Mouse (Mus musculus): ENCODE data around the gene Tmeff1. TPM values are rescaled to one million over a fixed set of nuclear protein-coding genes. Genes with fewer than 3 reads are reported as not detected.

Gene Tmeff1
- total and polyA plus RNA-seq, 3 experiments = 4.9 to 11.7 (median 11.1) TPM

- H3K4me1 ChIP-seq (ENCODE audit: control insufficient read depth, insufficient read depth, low read length) = no peaks in the 10 kb centered on the region; the same call in 1 of the 2 replicates
- intact Hi-C loops (cut with DNase I) = loop anchor here (5.0 kb wide), 1 partner anchor 128 kb away; no protein-coding TSS in a partner anchor
- no peak for DNase-seq
- no peak overlapping the region for H3K9ac ChIP-seq (ENCODE audit: low read depth, low read length)
- H3K27me3 ChIP-seq (ENCODE audit: control insufficient read depth, insufficient read depth, low read length) = no peaks in the 10 kb centered on the region
- peaks cover 2% of the 10 kb centered on the region; the same call in 1 of the 2 replicates for H3K36me3 ChIP-seq (ENCODE audit: control insufficient read depth, insufficient read depth, low read length)
- peaks cover 1% of the 10 kb centered on the region; the same call in 1 of the 2 replicates for H3K79me2 ChIP-seq (replicated peaks; ENCODE audit: control insufficient read depth, insufficient read depth, low read length)
- H3K27ac ChIP-seq = no peak overlapping the region
- no peak overlapping the region for H3K4me3 ChIP-seq
- TF ChIP-seq POLR2A (IDR thresholded peaks at IDR 0.05; ENCODE audit: insufficient read depth, low read depth, low read length) (no peak), CTCF (IDR thresholded peaks at IDR 0.05) (no peak), EP300 (IDR thresholded peaks at IDR 0.05; ENCODE audit: insufficient read depth, low read depth, low read length) (no peak)
- WGBS = 50% methylated on average over 7 of the region's 7 CpGs
Observed at GRCm38 (mm10) chr4:48554132-48554531, 30.8 kb upstream of the Tmeff1 start.

DNA sequence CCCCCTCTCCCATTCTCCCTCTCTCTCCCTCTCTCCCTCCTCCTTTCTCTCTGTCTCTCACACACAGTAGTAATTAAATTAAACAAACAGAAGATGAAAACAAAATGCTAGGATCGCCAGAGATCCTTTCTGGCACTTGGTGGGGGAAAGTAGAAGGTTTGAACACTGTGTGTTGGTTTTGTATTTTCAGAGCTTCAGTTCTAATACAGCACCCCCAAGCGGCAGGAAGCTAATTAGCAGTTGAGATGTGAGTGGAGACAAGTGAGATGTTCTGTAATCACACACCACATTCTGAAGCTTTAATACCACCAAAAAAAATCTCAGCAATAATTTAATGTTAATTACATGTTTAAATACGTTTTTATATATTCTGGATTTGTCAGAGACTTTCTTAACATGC is 29.2 kb upstream of the Tmeff1 start:
- no peak overlapping the region for H3K4me3 ChIP-seq
- TF ChIP-seq POLR2A (IDR thresholded peaks at IDR 0.05; ENCODE audit: insufficient read depth, low read depth, low read length) (no peak), CTCF (IDR thresholded peaks at IDR 0.05) (peak; percentile 80)
- H3K27ac ChIP-seq = no peak overlapping the region
- H3K27me3 ChIP-seq (ENCODE audit: control insufficient read depth, insufficient read depth, low read length) = no peaks in the 10 kb centered on the region
- no peak overlapping the region for H3K9ac ChIP-seq (ENCODE audit: low read depth, low read length)
- 16% methylated on average over 3 of the region's 3 CpGs for WGBS
- peaks cover 1% of the 10 kb centered on the region; the same call in 1 of the 2 replicates for H3K79me2 ChIP-seq (replicated peaks; ENCODE audit: control insufficient read depth, insufficient read depth, low read length)
- intact Hi-C loops (cut with DNase I) = loop anchor here (5.0 kb wide), 1 partner anchor 73 kb away; no protein-coding TSS in a partner anchor
- no peaks in the 10 kb centered on the region; the same call in 1 of the 2 replicates for H3K4me1 ChIP-seq (ENCODE audit: control insufficient read depth, insufficient read depth, low read length)
- DNase-seq = peak; percentile 15 to 49
- peaks cover 2% of the 10 kb centered on the region; the same call in 1 of the 2 replicates for H3K36me3 ChIP-seq (ENCODE audit: control insufficient read depth, insufficient read depth, low read length)

DNA sequence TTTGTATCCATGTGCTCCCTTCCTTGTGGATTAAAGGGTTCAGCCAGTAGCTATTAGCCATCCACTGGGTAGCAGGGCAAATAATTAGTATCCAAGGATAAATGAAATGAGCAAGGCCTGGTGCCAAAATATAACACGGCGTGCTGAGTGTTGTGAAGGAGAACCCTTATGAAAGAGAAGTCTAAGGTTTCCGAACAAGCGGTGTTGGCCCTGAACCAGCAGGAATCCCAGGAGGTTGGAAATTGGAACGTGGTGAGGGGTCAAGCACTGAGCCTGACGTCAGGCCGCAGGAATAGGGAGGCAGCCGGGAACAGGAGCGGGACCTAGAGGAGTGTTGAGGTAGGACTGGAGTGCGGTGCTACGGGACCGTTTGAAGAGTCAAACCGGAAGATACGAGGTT is 25.3 kb upstream of the Tmeff1 start:
- Histone ChIP-seq H3K4me3 (no peak overlapping the region), H3K79me2 (replicated peaks; ENCODE audit: control insufficient read depth, insufficient read depth, low read length) (no peaks in the 10 kb centered on the region), H3K36me3 (ENCODE audit: control insufficient read depth, insufficient read depth, low read length) (no peaks in the 10 kb centered on the region), H3K4me1 (ENCODE audit: control insufficient read depth, insufficient read depth, low read length) (no peaks in the 10 kb centered on the region), H3K27ac (no peak overlapping the region), H3K27me3 (ENCODE audit: control insufficient read depth, insufficient read depth, low read length) (no peaks in the 10 kb centered on the region), H3K9ac (ENCODE audit: low read depth, low read length) (no peak overlapping the region)
- WGBS = 74% methylated on average over 14 of the region's 14 CpGs
- no peak for TF ChIP-seq POLR2A (IDR thresholded peaks at IDR 0.05; ENCODE audit: insufficient read depth, low read depth, low read length)
- TF ChIP-seq EP300 (IDR thresholded peaks at IDR 0.05; ENCODE audit: insufficient read depth, low read depth, low read length) = no peak
- TF ChIP-seq CTCF (IDR thresholded peaks at IDR 0.05) = no peak
- intact Hi-C loops (cut with DNase I) = loop anchor here (5.0 kb wide), 1 partner anchor 77 kb away; no protein-coding TSS in a partner anchor
- peak in 1 of 2 experiments; percentile 13 for DNase-seq

GRCm38 (mm10) chr4:48561824-48562223 is 23.1 kb upstream of the Tmeff1 start:
- 90% methylated on average over 8 of the region's 8 CpGs for WGBS
- no peaks in the 10 kb centered on the region for H3K36me3 ChIP-seq (ENCODE audit: control insufficient read depth, insufficient read depth, low read length)
- intact Hi-C loops (cut with DNase I) = no loop called here

DNA sequence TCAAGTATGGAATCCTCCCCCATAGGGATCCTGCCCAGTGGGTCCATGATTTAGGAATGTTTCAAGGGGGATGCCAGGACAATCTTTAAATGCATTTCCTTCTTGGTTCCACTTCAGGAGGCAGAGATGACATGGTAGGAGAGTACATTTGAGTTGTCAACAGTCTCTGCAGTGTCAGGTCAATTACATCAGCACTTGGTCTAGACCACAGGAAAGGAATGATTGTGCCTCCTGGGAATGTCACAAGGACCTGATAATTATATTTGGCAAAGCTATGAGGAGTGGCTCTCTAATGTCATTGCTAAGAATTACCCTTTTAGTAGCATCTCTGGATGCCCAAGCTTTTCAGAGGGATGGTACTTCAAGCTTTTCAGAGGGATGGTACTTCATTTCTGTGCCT is 20.0 kb upstream of the Tmeff1 start:
- TF ChIP-seq EP300 (IDR thresholded peaks at IDR 0.05; ENCODE audit: insufficient read depth, low read depth, low read length) (no peak), POLR2A (IDR thresholded peaks at IDR 0.05; ENCODE audit: insufficient read depth, low read depth, low read length) (no peak), CTCF (IDR thresholded peaks at IDR 0.05) (no peak)
- intact Hi-C loops (cut with DNase I) = no loop called here
- no peaks in the 10 kb centered on the region for H3K27me3 ChIP-seq (ENCODE audit: control insufficient read depth, insufficient read depth, low read length)
- no peak overlapping the region for H3K27ac ChIP-seq
- H3K79me2 ChIP-seq (replicated peaks; ENCODE audit: control insufficient read depth, insufficient read depth, low read length) = no peaks in the 10 kb centered on the region
- H3K4me3 ChIP-seq = no peak overlapping the region
- no peaks in the 10 kb centered on the region for H3K36me3 ChIP-seq (ENCODE audit: control insufficient read depth, insufficient read depth, low read length)
- no peaks in the 10 kb centered on the region for H3K4me1 ChIP-seq (ENCODE audit: control insufficient read depth, insufficient read depth, low read length)
- DNase-seq = no peak
- no peak overlapping the region for H3K9ac ChIP-seq (ENCODE audit: low read depth, low read length)

More at GRCm38 (mm10) chr4:48561824-48562223, 23.1 kb upstream of the Tmeff1 start:
- Histone ChIP-seq H3K27me3 (ENCODE audit: control insufficient read depth, insufficient read depth, low read length) (no peaks in the 10 kb centered on the region), H3K27ac (no peak overlapping the region), H3K4me3 (no peak overlapping the region), H3K4me1 (ENCODE audit: control insufficient read depth, insufficient read depth, low read length) (no peaks in the 10 kb centered on the region), H3K9ac (ENCODE audit: low read depth, low read length) (no peak overlapping the region), H3K79me2 (replicated peaks; ENCODE audit: control insufficient read depth, insufficient read depth, low read length) (no peaks in the 10 kb centered on the region)
- no peak for DNase-seq
- TF ChIP-seq EP300 (IDR thresholded peaks at IDR 0.05; ENCODE audit: insufficient read depth, low read depth, low read length) = no peak
- TF ChIP-seq CTCF (IDR thresholded peaks at IDR 0.05) = no peak
- TF ChIP-seq POLR2A (IDR thresholded peaks at IDR 0.05; ENCODE audit: insufficient read depth, low read depth, low read length) = no peak

- DNase-seq = no peak
- H3K36me3 ChIP-seq (ENCODE audit: control insufficient read depth, insufficient read depth, low read length) = no peaks in the 10 kb centered on the region
- WGBS = 89% methylated on average over 7 of the region's 7 CpGs
- H3K27ac ChIP-seq = no peak overlapping the region
- intact Hi-C loops (cut with DNase I) = no loop called here
- no peaks in the 10 kb centered on the region for H3K27me3 ChIP-seq (ENCODE audit: control insufficient read depth, insufficient read depth, low read length)
- H3K9ac ChIP-seq (ENCODE audit: low read depth, low read length) = no peak overlapping the region
- H3K79me2 ChIP-seq (replicated peaks; ENCODE audit: control insufficient read depth, insufficient read depth, low read length) = no peaks in the 10 kb centered on the region
- H3K4me1 ChIP-seq (ENCODE audit: control insufficient read depth, insufficient read depth, low read length) = peaks cover 2% of the 10 kb centered on the region
- H3K4me3 ChIP-seq = no peak overlapping the region
- TF ChIP-seq POLR2A (IDR thresholded peaks at IDR 0.05; ENCODE audit: insufficient read depth, low read depth, low read length) (no peak), CTCF (IDR thresholded peaks at IDR 0.05) (no peak), EP300 (IDR thresholded peaks at IDR 0.05; ENCODE audit: insufficient read depth, low read depth, low read length) (no peak)
Observed at GRCm38 (mm10) chr4:48576361-48576760, 8.6 kb upstream of the Tmeff1 start.

All from heart, adult 2 months (tissue).